ENCODE assay signal across 12 mouse cellular contexts in the genomic region with DNA sequence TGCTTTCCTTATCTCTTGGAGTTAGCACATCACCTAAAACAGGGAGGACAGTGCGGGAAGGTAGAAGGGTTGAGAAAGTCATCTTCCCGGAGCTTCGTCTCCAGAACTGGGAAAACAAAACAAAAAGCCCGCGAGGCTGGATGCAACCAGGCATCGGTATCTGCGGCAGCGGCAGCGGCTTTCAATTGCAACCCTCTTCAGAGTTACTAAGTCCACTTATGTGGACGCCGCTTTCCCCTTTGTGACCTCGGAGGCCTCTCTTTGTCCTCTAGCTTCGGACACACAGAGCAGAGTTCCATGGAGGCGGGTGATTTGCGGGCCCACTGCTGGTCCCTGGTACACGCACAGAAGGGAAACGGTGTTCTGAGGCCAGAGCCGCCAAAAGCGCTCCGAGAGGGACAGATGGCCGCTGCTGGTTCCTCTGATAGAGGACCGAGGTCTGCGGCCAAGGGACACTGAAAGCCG. TPM values are rescaled to one million over a fixed set of nuclear protein-coding genes. Genes with fewer than 3 reads are reported as not detected.
DNase-seq lines count a peak whose midpoint lies in the region; ATAC-seq and TF ChIP-seq lines count a peak whose summit lies in the region.
"Had no signal": no experiment of that assay in that cellular context is flagged by ENCODE, and none has a peak within 500 bp of the region (broad histone marks: within the 10 kb centered on the region; RNA-seq: fewer than 3 reads in every experiment).

No protein-coding gene starts in this region.

- intact Hi-C loops in heart, postnatal 25 days (cut with DNase I) = loop anchor here (5.0 kb wide), 1 partner anchor 35 kb away; no protein-coding TSS in a partner anchor
- intact Hi-C loops in left cerebral cortex, postnatal 36 days (cut with DNase I) = loop anchor here (10.0 kb wide), 1 partner anchor 153 kb away; a partner anchor contains a TSS

- peak overlapping the region; percentile 28 for H3K4me2 ChIP-seq in heart, embryonic 15.5 days
- peak overlapping the region; percentile 38 for H3K4me2 ChIP-seq in hindbrain, postnatal 0 days (ENCODE audit: low read depth, low read length)

- TF ChIP-seq CTCF in hindbrain, postnatal 0 days (IDR thresholded peaks at IDR 0.05; ENCODE audit: low read depth) = no peak

- H3K36me3 ChIP-seq in heart, embryonic 15.5 days = no peaks in the 10 kb centered on the region
- no peaks in the 10 kb centered on the region for H3K36me3 ChIP-seq in hindbrain, postnatal 0 days (ENCODE audit: insufficient read depth, low read length)

- no peak for DNase-seq in heart, postnatal 25 days (ENCODE audit: low spot score)
- DNase-seq in R1 (ENCODE audit: low read depth, low spot score) = peak; percentile 25
- DNase-seq in cerebellum, postnatal 14 days = peak; percentile 86 to 90
- DNase-seq in hindbrain, postnatal 0 days (ENCODE audit: low spot score) = peak; percentile 37
- no peak for DNase-seq in left cerebral cortex, postnatal 36 days (ENCODE audit: low spot score in 2 of 2)
- DNase-seq: adrenal gland, postnatal 36 days; kidney, adult 8-10 months had no signal

- no peak overlapping the region for H3K27ac ChIP-seq in heart, embryonic 15.5 days
- 0 out of 2 replicates have a peak overlapping the region, but pooled peaks have one; percentile 38 for H3K27ac ChIP-seq in hindbrain, postnatal 0 days

- H3K9ac ChIP-seq in heart, embryonic 15.5 days = no peak overlapping the region
- no peak overlapping the region for H3K9ac ChIP-seq in hindbrain, postnatal 0 days (replicated peaks; ENCODE audit: low read length)

- H3K27me3 ChIP-seq in heart, embryonic 15.5 days = peaks cover 98% of the 10 kb centered on the region
- peaks cover 40% of the 10 kb centered on the region for H3K27me3 ChIP-seq in hindbrain, postnatal 0 days (ENCODE audit: insufficient read depth, low read length)

- H3K9me3 ChIP-seq in heart, embryonic 15.5 days (replicated peaks) = no peaks in the 10 kb centered on the region
- no peaks in the 10 kb centered on the region for H3K9me3 ChIP-seq in hindbrain, postnatal 0 days (ENCODE audit: low read length)

- H3K4me3 ChIP-seq in heart, embryonic 15.5 days = peak overlapping the region; percentile 10; the same call in 1 of the 2 replicates
- H3K4me3 ChIP-seq in hindbrain, postnatal 0 days (ENCODE audit: low read length) = peak overlapping the region; percentile 6

- under 1% methylated on average over 24 of the region's 24 CpGs for WGBS in heart, embryonic 15.5 days
- 1% methylated on average over 24 of the region's 24 CpGs for WGBS in hindbrain, postnatal 0 days

- H3K4me1 ChIP-seq in heart, embryonic 15.5 days (replicated peaks) = peaks cover 31% of the 10 kb centered on the region
- H3K4me1 ChIP-seq in hindbrain, postnatal 0 days (ENCODE audit: insufficient read depth, low read length) = peaks cover 11% of the 10 kb centered on the region; the same call in 1 of the 2 replicates

- ATAC-seq in heart, embryonic 15.5 days (replicated peaks; ENCODE audit: insufficient number of reproducible peaks, insufficient read depth, low FRiP score, low read depth) = no peak
- ATAC-seq in hindbrain, postnatal 0 days = no peak
- ATAC-seq in erythroblast, adult 5-6 weeks (replicated peaks; ENCODE audit: low FRiP score, poor library complexity, severe bottlenecking) = no peak
- ATAC-seq in granulocyte monocyte progenitor cell, adult 5-6 weeks (replicated peaks; ENCODE audit: poor library complexity, severe bottlenecking) = no peak

RNA-seq across cellular contexts. Expression of a gene that starts 3.5 kb away (rescaled TPM):
- polyA plus RNA-seq in heart, embryonic 15.5 days (2015; fragmentation: Nextera tagmentation; extraction: Ambion mirVana) = not detected in 2 replicates
- total RNA-seq in heart, postnatal 25 days (2021) = not detected
- total RNA-seq in hindbrain, postnatal 0 days (2014; rRNA removed) = 33.8 and 35.1 TPM in 2 replicates
- polyA plus RNA-seq in hindbrain, postnatal 0 days (2015; fragmentation: Nextera tagmentation; extraction: Ambion mirVana) = 0.98 and 1.1 TPM in 2 replicates
- total RNA-seq in erythroblast, adult 5-6 weeks (2015; ENCODE audit: low replicate concordance) = not detected in 2 replicates
- not detected in 2 replicates for total RNA-seq in erythroblast, adult 5-6 weeks (2017; ENCODE audit: low replicate concordance)
- total RNA-seq in granulocyte monocyte progenitor cell, adult 5-6 weeks (2014; fragmentation: Nextera tagmentation) = not detected in 2 replicates
- total RNA-seq in granulocyte monocyte progenitor cell, adult 5-6 weeks (2017) = not detected in 2 replicates
- under 1 TPM; 0.20 to 0.44 TPM for total RNA-seq in left cerebral cortex, postnatal 36 days (2021)
- total RNA-seq: CH12.LX had no signal
- polyA plus RNA-seq: liver, embryonic 16.5 days had no signal

Comparison
In these comparisons a context has a peak if more than half of its experiments do, and no peak if none do; other contexts are left out.
1. DNase-seq: peak in R1 (single experiment), cerebellum, postnatal 14 days (2 of 2) and hindbrain, postnatal 0 days (single experiment); none in heart, postnatal 25 days (single experiment) and left cerebral cortex, postnatal 36 days (0 of 2).
2. RNA of a gene that starts 3.5 kb away (total RNA-seq): 33.8 to 35.1 TPM in hindbrain, postnatal 0 days; 0.20 to 0.44 TPM in left cerebral cortex, postnatal 36 days, not detected in heart, postnatal 25 days, not detected in erythroblast, adult 5-6 weeks and not detected in granulocyte monocyte progenitor cell, adult 5-6 weeks; every median in the first group is over 10 times any median in the second.